Mouse (Mus musculus) adrenal gland, postnatal 14 days (tissue): Measurements from ENCODE around the gene Nrp2. TPM values are rescaled to one million over a fixed set of nuclear protein-coding genes. Genes with fewer than 3 reads are reported as not detected.

Experiments
- DNase-seq: peaks from one replicate; pipeline ENCODE4 v3.0.0; 2021; ENCODE audit warnings: mixed read lengths
- total RNA-seq: library from RNA; stranded (reverse); gene quantifications from 2 replicates; pipeline ENCODE4 v1.2.3, GENCODE M21; 2021

The Nrp2 gene
- total RNA-seq, 1 experiment from 2014 or later, result 46.6 TPM

DNA sequence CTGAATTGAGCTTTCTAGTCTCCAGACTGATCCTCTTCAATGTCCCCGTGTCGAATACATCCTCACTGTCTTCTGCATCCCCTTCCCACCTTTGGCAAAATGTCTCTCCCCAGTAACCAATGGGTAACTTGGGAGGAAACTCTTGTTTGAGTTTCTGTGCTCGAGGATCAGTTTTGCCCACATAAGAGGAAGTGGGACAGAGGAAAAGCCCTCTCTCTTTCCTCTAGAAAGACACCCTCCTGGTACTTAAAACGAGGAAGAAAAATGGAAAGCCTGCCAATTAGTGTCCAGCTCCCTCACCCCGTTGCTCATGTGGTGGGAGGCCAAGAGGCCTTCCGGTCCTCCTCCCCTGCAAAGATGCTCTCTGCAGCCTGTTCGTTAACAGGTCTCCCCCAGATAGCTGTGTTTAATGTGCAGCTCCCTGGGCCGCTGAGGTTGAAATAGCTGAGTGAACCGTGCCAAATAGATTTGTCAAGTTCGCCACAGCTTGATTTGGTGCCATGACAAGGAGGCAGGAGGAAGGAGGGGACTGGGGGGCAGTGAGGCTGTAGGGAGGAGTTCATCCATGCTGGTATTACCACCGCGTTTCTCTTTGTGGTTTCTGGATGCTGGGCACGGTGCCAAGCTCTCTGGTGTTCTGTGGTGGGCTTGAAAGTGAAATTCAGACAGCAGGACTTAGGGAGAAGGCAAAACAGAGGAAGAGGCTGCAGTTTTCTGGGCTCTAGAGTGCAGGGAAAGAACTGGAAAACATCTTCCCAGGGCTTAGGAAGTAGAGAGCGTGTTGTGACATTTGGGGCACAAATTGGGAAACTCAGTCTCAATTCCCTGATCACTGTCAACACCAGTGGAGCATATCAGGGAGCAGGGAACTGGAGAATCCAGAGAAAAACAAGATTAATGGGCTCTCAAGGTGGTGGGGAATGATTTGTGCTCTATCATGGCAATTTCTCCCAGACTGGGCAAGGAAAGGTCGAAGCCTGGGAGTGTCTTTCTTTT lies 48.2 kb downstream of the Nrp2 start:
- DNase-seq, result peak; percentile 40

- no peak for DNase-seq
Measured at GRCm38 (mm10) chr1:62752055-62752454, 49.0 kb downstream of the Nrp2 start.

DNA sequence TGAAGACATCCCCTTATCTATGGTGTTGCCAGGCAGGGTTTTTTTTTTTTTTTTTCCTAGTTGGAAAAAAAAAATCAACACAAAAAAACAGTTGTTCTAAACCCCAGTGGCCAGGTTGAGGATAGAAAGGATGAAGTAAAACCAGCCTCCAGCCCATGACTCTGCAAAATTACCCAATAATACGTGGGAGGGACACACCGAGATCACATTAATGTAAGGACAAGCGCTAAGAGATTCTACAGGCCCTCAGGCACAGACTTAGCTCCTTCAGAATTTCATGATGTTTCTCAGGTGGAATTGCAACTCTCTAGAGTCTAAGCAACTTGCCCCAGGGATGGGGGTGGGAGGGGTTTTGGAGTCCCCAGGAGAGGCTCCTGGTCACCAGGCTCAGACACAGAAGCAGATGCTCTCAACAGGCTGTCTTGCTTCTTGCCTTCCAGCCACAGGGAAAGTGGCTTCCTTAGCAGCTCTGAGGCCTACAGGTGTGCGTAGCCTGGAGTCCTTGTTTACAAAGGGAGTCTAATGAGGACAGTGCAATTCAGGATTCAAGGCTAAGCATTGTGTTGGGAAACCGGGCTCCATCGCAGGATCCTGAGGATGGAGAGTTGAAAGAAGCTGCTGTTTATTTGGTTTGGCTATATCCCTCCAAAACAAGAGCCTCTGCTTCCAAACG lies 49.7 kb downstream of the Nrp2 start:
- DNase-seq, result no peak

GRCm38 (mm10) chr1:62754066-62754835 lies 51.2 kb downstream of the Nrp2 start:
- peak; percentile 54 for DNase-seq

- DNase-seq, result no peak
Measured at GRCm38 (mm10) chr1:62760086-62760485, 57.0 kb downstream of the Nrp2 start.

DNA sequence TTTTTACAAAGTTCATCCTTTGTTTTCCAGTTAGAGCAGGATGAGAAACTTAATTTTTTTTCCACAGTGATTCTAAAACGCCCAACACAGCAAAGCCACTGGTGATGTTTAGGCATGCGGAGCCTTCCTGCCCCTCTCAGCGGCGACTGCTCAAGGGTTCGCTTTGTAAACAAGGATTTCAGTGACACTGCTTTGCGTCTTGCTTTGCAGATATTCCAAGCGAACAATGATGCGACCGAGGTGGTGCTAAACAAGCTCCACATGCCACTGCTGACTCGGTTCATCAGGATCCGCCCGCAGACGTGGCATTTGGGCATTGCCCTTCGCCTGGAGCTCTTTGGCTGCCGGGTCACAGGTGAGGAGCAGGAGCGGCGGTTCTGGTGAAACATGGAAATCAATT lies 57.5 kb downstream of the Nrp2 start:
- no peak for DNase-seq

DNA sequence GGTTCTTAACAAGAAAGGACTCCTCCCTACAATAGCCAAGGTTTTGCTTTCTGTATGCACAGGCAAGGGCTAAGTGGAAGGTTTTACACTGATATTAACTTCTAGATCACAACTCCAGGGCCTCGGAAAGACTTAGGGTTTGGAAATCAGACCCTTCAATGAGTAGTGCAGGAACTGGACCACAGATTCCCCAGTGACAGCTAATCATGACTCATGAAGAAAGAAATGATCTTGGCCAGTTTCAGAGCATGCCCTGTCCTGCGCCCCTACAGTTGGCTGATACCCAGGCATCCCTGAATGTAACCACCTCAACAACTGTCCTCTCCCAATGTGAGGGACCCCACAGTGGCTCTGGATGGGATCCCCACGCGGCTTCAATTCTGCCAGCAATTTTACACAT lies 60.7 kb downstream of the Nrp2 start:
- no peak for DNase-seq

- no peak for DNase-seq
Measured at GRCm38 (mm10) chr1:62765171-62765570, 62.1 kb downstream of the Nrp2 start.

- DNase-seq, result no peak
Measured at GRCm38 (mm10) chr1:62766766-62767165, 63.7 kb downstream of the Nrp2 start.

- DNase-seq, result no peak
Measured at GRCm38 (mm10) chr1:62767611-62768010, 64.5 kb downstream of the Nrp2 start.

- peak; percentile 41 for DNase-seq
Measured at GRCm38 (mm10) chr1:62770576-62770975, 67.5 kb downstream of the Nrp2 start.

DNA sequence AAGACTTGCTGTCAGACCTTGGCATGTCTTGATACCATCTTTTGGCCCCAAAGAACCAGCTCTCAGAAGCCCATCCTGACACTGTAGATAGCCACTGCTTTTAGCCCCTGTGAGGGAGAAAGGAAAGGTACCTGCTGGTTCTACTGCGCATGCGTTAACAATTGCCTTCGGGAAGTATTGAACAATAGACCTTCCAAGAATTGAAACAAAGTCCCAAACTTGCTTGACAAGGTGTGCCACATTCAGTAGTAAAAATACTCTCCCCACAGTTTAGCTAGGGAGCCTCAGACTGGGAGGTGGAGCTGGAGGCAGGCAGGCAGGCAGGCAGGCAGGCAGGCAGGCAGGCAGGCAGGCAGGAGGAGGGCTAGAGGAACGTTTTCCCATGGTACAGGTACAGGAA lies 69.3 kb downstream of the Nrp2 start:
- no peak for DNase-seq

- no peak for DNase-seq
Measured at GRCm38 (mm10) chr1:62773105-62773920, 70.2 kb downstream of the Nrp2 start.

- DNase-seq, result no peak
Measured at GRCm38 (mm10) chr1:62773921-62774191, 70.8 kb downstream of the Nrp2 start.

GRCm38 (mm10) chr1:62774288-62775218 lies 71.5 kb downstream of the Nrp2 start:
- no peak for DNase-seq

- DNase-seq, result peak; percentile 59
Measured at GRCm38 (mm10) chr1:62777320-62778235, 74.5 kb downstream of the Nrp2 start.

- DNase-seq, result no peak
Measured at GRCm38 (mm10) chr1:62778910-62779309, 75.8 kb downstream of the Nrp2 start.

- DNase-seq, result peak; percentile 10
Measured at GRCm38 (mm10) chr1:62780068-62780761, 77.1 kb downstream of the Nrp2 start.

DNA sequence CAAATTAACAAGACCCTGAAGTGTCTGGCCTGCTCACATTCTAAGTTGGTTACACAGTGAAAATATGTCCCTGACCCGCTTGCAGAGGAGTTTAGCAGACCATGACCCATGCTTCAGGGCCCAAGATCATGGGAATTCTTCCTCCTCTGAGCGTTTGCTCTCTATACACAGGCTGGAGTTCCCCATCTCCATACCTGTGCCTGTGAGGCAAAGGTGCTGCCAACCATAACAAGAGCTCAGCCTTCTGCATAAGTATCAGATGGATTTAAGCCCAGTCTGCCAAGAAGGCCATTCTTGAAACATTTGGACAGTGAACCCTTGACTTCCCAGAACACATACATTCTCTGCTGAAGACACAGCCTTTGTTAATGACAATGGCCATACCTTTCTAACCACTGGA lies 79.1 kb downstream of the Nrp2 start:
- DNase-seq, result no peak
